7 mouse cellular contexts compared by ENCODE assay signal in the genomic region with DNA sequence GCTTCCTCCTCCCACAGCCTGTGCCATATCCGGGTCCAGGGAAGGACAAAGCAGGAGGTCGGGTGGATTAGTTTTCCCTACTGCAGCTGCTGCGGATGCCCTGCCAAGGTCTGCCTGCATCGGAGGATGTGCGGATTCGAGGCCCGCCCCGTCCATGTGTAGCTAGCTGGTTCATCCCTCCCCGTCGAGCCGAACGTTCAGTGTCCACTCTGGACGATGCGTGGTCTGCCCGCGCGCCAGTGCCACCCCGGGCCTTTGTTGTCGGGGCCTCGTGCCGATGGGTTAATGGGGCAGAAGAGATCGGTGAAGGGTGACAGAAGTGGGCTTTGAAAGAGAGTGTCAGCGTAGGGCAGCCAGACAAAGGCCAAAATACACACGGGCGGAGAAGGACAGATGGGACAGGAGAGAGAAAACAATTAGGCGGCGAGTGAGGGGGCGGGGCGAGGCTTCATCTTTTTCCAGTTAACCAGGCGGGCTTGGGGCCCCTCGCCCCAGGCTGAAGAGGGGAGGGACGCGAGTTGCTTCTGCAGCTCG. TPM values are rescaled to one million over a fixed set of nuclear protein-coding genes. Genes with fewer than 3 reads are reported as not detected.
DNase-seq lines count a peak whose midpoint lies in the region; ATAC-seq and TF ChIP-seq lines count a peak whose summit lies in the region.

No protein-coding gene starts in this region.

- H3K27me3 ChIP-seq in lung, embryonic 14.5 days (ENCODE audit: insufficient read depth, low read length): peaks cover 84% of the 10 kb centered on the region
- peaks cover 56% of the 10 kb centered on the region for H3K27me3 ChIP-seq in lung, postnatal 0 days (replicated peaks; ENCODE audit: insufficient read depth, low read length)
- peaks cover 94% of the 10 kb centered on the region for H3K27me3 ChIP-seq in forebrain, embryonic 10.5 days (ENCODE audit: poor library complexity, severe bottlenecking)

- no peak for TF ChIP-seq EP300 in lung, postnatal 0 days (IDR thresholded peaks at IDR 0.05)

- no peaks in the 10 kb centered on the region for H3K4me1 ChIP-seq in lung, embryonic 14.5 days (ENCODE audit: insufficient read depth)
- no peaks in the 10 kb centered on the region for H3K4me1 ChIP-seq in lung, postnatal 0 days (ENCODE audit: insufficient read depth, low read depth, low read length)
- H3K4me1 ChIP-seq in forebrain, embryonic 10.5 days: peaks cover 63% of the 10 kb centered on the region

- 0 out of 2 replicates have a peak, but pooled peaks have one; percentile 45 for ATAC-seq in lung, embryonic 14.5 days (ENCODE audit: insufficient read depth)
- no peak for ATAC-seq in lung, postnatal 0 days

- peak overlapping the region; percentile 11; the same call in 1 of the 2 replicates for H3K4me3 ChIP-seq in lung, embryonic 14.5 days (ENCODE audit: low read depth, low read length)
- no peak overlapping the region for H3K4me3 ChIP-seq in lung, postnatal 0 days (ENCODE audit: low read depth, low read length)
- H3K4me3 ChIP-seq in forebrain, embryonic 10.5 days: peak overlapping the region; percentile 36

- H3K36me3 ChIP-seq in lung, embryonic 14.5 days (ENCODE audit: insufficient read depth): no peaks in the 10 kb centered on the region
- no peaks in the 10 kb centered on the region for H3K36me3 ChIP-seq in lung, postnatal 0 days (ENCODE audit: insufficient read depth, low read length)
- H3K36me3 ChIP-seq in forebrain, embryonic 10.5 days (replicated peaks): no peaks in the 10 kb centered on the region

- H3K9ac ChIP-seq in lung, embryonic 14.5 days: no peak overlapping the region; the same call in 1 of the 2 replicates
- H3K9ac ChIP-seq in lung, postnatal 0 days (replicated peaks; ENCODE audit: low read depth): no peak overlapping the region

- intact Hi-C loops in left cerebral cortex, postnatal 25 days (cut with DNase I): no loop called here

- H3K27ac ChIP-seq in lung, embryonic 14.5 days (ENCODE audit: low read depth): no peak overlapping the region
- no peak overlapping the region for H3K27ac ChIP-seq in lung, postnatal 0 days (ENCODE audit: low read length)
- peak overlapping the region; percentile 82 for H3K27ac ChIP-seq in forebrain, embryonic 10.5 days

- no peaks in the 10 kb centered on the region for H3K9me3 ChIP-seq in lung, embryonic 14.5 days (ENCODE audit: low read depth, low read length)
- H3K9me3 ChIP-seq in lung, postnatal 0 days (ENCODE audit: low read length): no peaks in the 10 kb centered on the region
- H3K9me3 ChIP-seq in forebrain, embryonic 10.5 days: no peaks in the 10 kb centered on the region

- 2% methylated on average over 34 of the region's 34 CpGs for WGBS in lung, embryonic 14.5 days
- WGBS in lung, postnatal 0 days: 1% methylated on average over 34 of the region's 34 CpGs
- under 1% methylated on average over 34 of the region's 34 CpGs for WGBS in forebrain, embryonic 10.5 days

- H3K4me2 ChIP-seq in lung, embryonic 14.5 days: peak overlapping the region; percentile 25; the same call in 1 of the 2 replicates
- H3K4me2 ChIP-seq in lung, postnatal 0 days (replicated peaks; ENCODE audit: low read depth, low read length): no peak overlapping the region

- TF ChIP-seq CTCF in lung, embryonic 14.5 days (IDR thresholded peaks at IDR 0.05; ENCODE audit: low read depth): no peak
- no peak for TF ChIP-seq CTCF in lung, postnatal 0 days (IDR thresholded peaks at IDR 0.05)

- DNase-seq in lung, embryonic 14.5 days: no peak
- DNase-seq in lung, postnatal 0 days (ENCODE audit: low spot score): no peak
- peak; percentile 77 for DNase-seq in forebrain, embryonic 10.5 days (ENCODE audit: extremely low spot score, low spot score)
- DNase-seq in mesoderm, embryonic 11.5 days (ENCODE audit: low read depth, low spot score): peak; percentile 84
- no peak for DNase-seq in spleen, postnatal 14 days (ENCODE audit: low spot score in 2 of 2)
- no peak for DNase-seq in left cerebral cortex, postnatal 25 days (ENCODE audit: low spot score in 2 of 2)
- no peak for DNase-seq in lung, adult 18-20 months

RNA-seq across cellular contexts. Expression of gene Uncx, which starts 7.8 kb away (rescaled TPM):
- polyA plus RNA-seq in lung, embryonic 14.5 days (2014; fragmentation: Nextera tagmentation; extraction: Ambion mirVana): not detected in 2 replicates
- polyA plus RNA-seq in lung, postnatal 0 days (2015; fragmentation: Nextera tagmentation; extraction: Ambion mirVana): not detected in 2 replicates
- polyA plus RNA-seq in forebrain, embryonic 10.5 days (2016; fragmentation: Nextera tagmentation; extraction: Ambion mirVana): 7.7 and 9.4 TPM in 2 replicates
- under 1 TPM in 1 of 2 experiments, not detected in 1; 0.39 TPM for total RNA-seq in left cerebral cortex, postnatal 25 days (2021)

RNA-seq across cellular contexts. Expression of gene Zfand2a, which starts 51.1 kb away (rescaled TPM):
- 5.3 and 6.0 TPM in 2 replicates for polyA plus RNA-seq in lung, embryonic 14.5 days (2014; fragmentation: Nextera tagmentation; extraction: Ambion mirVana)
- 4.8 and 5.1 TPM in 2 replicates for polyA plus RNA-seq in lung, postnatal 0 days (2015; fragmentation: Nextera tagmentation; extraction: Ambion mirVana)
- polyA plus RNA-seq in forebrain, embryonic 10.5 days (2016; fragmentation: Nextera tagmentation; extraction: Ambion mirVana): 9.6 and 10.2 TPM in 2 replicates
- 10 to 100 TPM; 64.9 to 72.2 TPM for total RNA-seq in left cerebral cortex, postnatal 25 days (2021)

Comparison
In these comparisons a context has a peak if more than half of its experiments do, and no peak if none do; other contexts are left out.
1. DNase-seq: peak in forebrain, embryonic 10.5 days (single experiment) and mesoderm, embryonic 11.5 days (single experiment); none in lung, embryonic 14.5 days (single experiment), lung, postnatal 0 days (single experiment), spleen, postnatal 14 days (0 of 2), left cerebral cortex, postnatal 25 days (0 of 2) and lung, adult 18-20 months (0 of 2).